Mouse (Mus musculus): ENCODE results near the gene Gm15319.
A peak's percentile ranks its signal among the peaks of the same experiment; 100 is the strongest.
"Not testable (repeated sequence)": the region's sequence is repeated elsewhere in the genome, so short reads cannot be mapped to it uniquely, and the experiment has no call there.

The Gm15319 gene

DNA sequence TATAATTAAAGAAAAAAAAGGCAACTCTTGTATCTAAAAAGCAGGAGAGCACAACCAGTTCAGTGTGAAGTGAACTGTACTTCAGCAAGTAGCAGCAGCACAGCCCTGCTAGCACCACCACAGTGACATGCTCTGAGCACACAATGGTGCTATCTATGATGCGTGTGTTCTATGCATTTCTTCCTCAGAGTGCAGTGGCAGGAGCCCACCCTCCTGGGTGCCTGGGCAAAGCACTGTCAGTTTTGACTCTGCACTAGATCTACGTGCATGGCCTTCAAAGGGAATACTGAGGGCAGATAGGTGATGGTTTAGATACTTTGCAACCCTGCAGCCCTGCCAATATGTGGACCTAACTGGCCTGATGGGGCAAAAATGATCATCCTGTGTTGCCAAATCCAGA, at the start of gene Gm15319:
Gene Gm15319 (minus strand): TSS at position 101 of the 400 bp plus-strand sequence.
- DNase-seq (ENCODE audit: low read depth) = not testable (repeated sequence)

DNA sequence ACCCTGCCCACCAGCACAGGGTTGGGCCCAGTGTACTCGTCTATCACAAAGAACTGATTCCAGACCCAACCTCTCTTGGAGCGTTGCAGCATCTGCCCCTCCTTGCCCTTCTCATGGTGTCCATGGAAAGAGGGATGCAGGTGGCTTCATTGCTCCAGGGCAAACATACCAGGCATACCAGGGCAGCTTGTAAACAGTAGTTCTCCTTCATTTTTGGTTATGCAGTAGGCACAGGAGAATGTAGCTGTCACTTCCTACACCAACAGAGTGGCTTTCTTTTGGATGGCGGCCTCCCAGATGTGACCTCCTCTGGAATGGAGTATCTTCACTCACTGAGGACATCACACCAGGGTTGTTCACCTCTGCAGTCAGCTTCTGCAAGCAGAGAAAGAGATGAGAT, 47.3 kb upstream of the Gm15319 start:
- not testable (repeated sequence) for DNase-seq (ENCODE audit: low read depth)

DNA sequence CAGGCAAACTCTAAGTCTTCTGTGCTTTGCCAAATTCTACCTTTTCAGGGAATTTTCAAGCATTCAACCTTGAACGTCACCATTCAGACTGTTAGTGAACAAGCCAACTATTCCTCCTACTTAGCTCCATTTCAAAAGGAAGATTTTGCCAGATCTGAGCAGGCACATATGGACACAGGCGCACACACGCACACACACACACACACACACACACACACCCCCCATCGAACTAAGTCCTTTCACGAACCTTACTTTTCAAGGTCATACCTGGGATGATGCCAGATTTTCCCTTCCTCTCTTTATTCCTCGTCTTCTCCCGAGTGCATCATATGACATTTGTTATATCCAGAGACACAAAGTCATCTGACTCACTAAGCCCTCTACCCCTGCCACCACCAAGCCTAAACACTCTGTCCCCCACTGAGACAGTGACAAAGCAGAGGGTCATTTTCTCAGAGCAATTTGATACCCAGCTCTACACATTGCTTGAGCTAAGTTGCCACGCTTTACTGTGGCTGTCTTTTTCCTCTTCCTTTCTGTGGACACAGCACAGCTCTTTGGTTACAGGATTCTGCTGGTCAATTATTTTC, 45.5 kb upstream of the Gm15319 start:
- DNase-seq (ENCODE audit: low read depth) = not testable (repeated sequence)

DNA sequence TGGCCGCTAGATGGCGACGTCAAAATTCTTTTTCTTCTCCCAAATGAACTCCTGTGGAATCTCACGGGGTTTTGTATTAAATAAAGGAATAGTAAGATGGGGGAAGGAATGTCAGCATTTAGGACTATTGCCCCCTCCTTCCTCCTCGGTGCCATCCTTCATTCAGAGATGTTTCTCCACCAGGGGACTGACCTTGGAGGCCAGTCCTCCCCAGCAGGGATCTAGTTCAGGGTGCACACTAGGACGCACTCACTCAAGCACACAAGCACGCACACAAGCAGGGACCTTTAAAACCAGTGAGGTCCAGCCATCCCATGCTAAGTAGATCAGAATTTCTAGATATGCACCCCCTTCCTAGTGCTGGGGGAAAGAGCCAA, 26.3 kb upstream of the Gm15319 start:
- not testable (repeated sequence) for DNase-seq (ENCODE audit: low read depth)

DNA sequence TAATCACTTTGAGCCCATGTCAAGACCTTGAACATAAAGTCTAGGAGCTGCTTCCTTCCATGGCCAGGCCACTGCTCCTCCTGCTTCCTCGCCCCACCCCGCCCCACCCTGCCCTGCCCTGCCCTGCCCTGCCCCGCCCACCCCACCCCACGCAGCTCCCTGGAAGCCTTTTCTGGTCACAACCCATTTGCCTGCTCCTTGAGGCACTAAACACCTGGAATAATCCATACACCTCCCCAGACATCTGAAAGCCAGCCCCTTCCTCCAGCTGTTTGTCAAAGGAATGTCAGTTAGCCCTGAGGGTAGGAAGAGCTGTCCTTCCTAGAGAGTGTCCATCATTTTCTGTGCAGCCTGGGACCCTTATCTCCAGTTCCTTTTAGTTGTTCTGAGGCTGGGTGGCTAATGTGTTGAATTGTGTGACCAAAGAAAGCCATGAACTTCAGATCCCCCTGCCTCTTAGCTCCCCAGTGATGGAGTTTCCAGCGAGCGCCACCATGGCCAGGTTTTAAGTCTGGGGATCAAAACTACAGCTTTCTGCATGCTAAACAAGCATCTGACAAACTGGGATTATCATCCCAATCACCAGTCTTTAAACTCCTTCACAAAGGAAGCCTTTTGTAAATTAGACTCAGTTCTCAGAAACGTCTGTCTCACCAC, 25.8 kb upstream of the Gm15319 start:
- DNase-seq (ENCODE audit: low read depth) = not testable (repeated sequence)

DNA sequence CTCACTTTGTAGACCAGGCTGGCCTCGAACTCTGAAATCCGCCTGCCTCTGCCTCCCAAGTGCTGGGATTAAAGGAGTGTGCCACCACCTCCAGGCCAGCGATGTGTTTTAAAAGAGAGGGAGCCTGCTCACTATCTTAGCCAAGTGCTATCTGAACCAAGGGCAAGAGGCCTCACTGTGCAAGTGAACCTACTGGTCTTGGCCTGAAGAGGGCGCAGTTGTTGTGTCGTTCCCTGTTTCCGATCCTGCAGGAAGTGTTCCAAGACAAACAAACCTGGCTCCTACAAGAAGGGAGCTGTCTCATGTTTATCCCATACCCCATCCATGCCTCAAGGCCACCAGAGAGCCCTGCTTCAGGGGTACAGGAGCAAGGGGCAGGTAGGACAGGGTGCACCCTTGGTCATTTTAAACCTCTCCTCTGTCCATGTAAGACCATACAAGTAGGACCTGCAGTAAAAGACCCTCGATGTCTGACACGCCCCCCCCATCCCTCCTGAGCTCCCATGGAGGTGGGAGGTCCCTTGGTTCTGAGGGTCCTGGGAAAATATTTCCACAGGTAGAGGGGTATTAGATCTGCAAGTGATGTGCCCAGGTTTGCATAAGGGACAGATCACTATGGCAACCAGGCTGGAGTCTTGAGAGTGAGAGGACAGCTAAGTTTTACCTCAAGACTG, 24.2 kb upstream of the Gm15319 start:
- DNase-seq (ENCODE audit: low read depth) = peak; percentile 0

DNA sequence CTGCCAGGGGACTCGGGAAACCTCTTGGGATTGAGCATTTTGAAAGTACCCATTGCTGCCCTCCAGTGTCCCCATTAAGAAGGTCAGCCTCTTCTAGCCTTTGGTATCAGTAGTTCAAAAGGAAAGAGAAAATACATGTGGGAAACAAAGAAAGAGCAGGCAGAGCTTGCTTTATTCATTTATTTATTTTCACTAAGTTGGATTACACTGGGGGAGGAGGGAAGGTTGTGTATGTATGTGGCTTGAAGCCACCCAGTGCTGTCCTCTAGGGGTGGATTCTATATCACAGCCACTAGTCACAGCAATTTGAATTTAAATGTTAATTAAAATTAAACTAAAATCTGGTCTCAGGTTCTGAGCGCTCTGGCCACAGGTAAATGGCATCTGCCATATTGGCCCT, 22.0 kb upstream of the Gm15319 start:
- not testable (repeated sequence) for DNase-seq (ENCODE audit: low read depth)

DNA sequence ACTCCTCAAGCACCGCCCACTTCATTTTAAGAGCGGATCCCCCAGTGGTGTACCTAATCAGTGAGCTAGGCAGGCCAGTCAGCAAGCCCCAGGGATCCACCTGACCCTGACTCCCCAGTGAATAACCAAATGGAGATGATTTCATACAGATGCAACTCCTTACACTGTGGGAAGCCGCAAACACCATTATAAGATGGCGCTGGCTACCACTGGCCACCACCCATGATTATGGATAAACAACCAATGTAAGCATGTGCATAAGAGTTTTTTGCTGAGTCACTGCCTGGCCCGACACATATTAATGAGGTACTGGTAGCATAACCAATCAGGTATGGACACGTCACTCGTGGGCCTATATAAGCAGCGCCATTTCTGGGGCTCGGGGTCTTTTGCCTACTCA, 21.1 kb upstream of the Gm15319 start:
- DNase-seq (ENCODE audit: low read depth) = not testable (repeated sequence)

DNA sequence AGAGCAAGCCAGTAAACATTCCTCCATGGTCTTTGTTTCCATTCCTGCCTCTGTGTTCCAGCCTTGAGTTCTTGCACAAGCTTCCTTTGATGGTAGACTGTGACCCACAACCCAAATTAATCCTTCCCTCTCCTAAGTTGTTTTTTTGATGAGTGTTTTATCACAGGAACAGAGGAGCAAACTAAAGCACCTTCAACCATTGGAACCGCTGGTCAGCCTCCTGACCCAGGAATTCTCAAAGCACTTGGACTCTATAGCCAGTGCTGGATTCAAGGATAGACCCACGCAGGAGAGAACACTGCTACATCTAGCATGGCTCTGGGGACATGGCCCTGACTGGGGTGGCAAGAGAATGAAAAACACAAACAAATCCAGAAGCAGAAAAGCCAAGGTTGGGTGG, 19.1 kb upstream of the Gm15319 start:
- not testable (repeated sequence) for DNase-seq (ENCODE audit: low read depth)

DNA sequence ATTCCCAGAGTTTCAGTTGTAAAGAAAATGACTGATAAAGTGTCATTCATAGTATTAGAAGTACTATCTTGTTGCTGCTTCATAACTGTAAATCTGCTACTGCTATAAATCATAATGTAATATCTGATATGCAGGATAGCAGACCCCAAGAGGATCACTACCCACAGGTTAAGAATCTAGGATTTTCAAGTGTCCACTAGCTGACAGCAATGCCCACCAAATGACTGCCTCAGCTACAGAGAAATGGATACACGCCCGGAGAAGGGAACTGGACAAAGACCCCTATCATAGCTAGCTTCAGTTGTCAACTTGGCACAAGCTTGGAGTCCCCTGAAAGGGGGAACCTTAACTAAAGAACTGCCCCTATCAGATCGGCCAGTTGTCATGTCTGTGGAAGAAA, 18.6 kb upstream of the Gm15319 start:
- not testable (repeated sequence) for DNase-seq (ENCODE audit: low read depth)

DNA sequence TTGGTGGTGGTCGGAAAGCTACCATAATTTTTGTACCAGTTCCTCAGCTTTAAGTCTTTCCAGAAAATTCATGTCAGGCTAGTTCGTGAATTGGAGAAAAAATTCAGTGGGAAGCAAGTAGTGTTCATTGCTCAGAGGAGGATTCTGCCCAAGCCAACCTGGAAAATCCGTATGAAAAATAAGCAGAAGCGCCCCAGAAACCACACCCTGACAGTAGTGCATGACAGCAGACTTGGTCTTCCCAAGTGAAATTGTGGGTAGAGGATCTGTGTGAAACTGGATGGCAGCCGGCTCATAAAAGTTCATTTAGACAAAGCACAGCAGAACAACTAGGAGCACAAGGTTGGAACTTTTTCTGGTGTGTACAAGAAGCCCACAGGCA, 18.2 kb upstream of the Gm15319 start:
- not testable (repeated sequence) for DNase-seq (ENCODE audit: low read depth)

DNA sequence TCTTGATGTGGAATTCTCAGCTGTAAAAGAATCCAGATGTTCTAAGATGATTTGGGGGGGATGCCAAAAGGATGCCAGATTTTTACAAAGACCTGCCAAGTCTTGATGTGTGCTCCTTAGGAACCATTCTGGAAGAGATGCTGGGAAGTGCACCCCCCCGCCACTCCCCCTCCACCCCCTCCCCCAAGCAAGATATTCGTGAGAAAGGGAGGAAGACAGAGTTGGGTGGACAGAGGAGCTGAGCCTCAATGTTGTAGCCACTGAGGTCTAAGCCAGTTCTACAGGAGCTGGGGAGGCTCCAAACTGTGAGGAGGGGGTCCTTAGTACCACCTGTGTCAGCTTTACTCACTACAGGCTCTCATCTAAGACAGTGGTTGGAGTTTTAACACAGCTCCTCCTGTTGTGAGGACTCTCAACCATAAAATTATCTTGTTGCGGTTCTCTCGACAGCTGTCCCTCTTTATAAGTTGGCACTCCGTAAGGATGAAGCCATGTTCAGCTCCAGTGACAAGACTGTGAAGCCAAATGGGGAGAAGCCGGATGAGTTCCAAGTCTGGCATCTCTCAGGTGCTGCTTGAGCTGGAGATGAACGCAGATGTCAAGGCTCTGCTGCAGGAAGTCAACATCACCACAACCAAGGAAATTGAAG, 17.7 kb upstream of the Gm15319 start:
- DNase-seq (ENCODE audit: low read depth) = not testable (repeated sequence)

DNA sequence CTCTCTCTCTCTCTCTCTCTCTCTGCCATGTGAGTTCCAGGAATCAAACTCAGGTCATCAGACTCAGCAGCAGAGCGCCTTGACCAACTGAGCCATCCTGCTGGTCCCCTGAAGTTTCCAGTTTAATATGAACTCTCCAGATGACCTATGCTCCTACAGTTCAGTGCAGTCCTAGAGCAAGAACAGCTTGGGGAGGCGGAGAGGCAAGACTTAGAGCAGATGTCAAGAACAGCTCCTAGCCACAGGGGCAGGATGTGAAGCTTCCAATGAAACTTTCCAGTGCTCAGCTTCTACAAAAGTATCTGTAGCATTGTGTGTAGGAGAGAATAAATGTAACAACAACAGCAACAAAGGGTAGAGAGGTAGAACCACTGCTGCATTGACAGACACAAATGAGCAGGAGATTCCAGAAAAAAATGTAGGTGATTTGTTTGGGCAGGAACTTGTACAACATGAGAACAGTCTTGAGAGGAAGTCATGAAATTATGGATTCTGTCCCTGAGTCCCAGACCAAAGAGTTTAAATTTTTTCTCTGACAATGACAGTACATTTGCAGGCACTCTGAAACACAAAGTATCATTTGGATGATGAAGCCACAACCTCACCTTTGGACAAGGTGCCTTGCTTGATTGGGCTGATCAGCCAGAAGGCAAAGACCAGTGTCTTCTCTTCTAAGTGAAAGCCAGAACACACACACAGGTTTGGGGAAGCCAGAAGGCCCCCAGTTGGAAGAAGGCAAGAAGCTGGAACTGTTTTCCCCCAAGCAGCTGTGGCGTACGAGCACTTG, 16.8 kb upstream of the Gm15319 start:
- DNase-seq (ENCODE audit: low read depth) = not testable (repeated sequence)

DNA sequence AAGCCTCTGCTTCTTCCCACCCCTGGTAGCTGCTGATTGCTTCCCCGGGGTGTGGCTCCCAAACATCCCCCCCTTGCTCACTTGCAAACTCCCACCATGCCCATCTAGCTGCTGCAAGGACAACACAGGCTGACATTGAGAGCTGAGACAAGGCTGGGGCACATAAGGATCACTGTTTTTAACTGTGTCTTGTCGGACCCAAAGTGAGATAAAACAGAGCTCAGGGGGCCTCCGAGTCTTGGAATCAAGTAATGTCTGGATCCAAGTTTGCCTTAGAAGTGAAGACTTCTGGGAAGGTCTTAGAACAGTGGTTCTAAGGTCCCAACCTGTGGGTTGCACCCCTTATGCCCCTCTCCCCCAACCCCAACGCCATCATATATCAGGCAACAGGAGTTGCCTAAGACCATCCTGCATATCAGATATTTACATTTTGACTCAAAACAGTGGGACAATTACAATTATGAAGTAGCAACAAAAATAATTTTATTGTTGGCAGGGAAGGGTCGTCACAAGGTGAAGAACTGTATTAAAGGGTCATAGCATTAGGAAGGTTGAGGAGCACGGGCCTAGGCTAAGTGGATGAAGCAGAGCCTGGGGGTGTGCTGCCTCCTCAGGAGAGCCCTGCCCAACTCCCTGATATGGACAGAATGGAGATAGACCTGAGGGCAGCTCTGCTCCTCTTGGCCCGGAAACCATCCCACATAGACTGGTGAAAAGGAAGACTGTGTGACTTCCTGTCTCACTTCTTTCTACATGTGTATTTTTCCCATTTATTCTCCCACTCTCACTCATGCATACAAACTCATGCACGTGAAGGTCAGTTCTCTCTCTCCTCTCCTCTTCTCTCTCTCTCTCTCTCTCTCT, 16.0 kb upstream of the Gm15319 start:
- DNase-seq (ENCODE audit: low read depth) = not testable (repeated sequence)

DNA sequence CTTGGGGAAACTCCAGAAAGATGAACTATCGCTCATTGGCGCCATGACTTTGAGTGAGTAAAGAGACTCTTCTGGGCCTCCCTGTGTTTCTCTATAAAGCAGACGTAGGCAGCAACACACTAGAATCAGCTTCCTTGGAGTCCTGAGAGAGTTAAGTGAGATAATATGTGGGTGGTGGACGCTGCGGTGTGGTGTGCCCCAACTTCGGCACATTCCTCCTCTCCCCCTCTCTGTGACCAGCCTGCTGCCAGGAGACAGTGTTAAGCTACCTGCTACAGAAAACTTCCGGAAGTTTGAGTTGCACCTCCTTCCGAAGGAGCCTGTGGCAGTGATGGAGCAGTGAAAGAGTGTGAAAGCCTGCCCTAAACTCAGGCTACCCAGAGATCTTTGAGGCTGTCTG, 15.3 kb upstream of the Gm15319 start:
- DNase-seq (ENCODE audit: low read depth) = not testable (repeated sequence)

DNA sequence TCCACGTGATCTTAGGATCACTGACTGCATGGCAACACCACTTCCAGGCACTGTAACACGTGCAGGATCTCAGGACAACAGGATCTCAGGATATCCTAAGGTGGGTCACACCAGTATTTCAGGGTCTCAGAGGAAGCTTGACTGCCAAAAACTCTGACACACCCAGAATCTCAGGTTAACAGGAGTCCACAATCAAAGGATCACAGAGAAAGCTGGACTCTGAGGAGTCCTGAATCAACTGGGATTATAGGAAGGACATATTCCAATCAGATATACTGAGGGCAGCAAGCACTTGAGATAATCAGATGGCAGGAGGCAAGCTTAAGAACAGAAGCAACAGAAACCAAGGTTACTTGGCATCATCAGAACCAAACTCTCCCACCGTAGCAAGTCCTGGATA, 12.7 kb upstream of the Gm15319 start:
- not testable (repeated sequence) for DNase-seq (ENCODE audit: low read depth)

DNA sequence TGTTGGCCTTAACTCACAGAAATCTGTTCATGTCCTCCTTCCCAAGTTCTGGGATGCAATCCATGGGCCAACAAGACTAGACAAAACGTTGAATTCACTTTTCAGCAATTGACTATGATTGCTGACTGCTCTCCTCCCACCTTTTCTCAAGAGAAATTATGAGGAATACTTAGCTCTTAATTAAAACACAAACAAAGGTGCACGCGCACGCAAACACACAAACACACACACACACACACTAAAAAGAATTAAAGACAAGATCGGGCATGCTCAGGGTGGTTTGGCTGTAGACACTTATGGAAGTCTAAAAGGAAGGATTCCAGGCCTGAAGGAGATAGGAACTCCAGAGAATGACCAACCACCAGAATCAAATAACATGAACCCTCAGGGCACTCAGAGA, 6.6 kb downstream of the Gm15319 start:
- DNase-seq (ENCODE audit: low read depth) = not testable (repeated sequence)

DNA sequence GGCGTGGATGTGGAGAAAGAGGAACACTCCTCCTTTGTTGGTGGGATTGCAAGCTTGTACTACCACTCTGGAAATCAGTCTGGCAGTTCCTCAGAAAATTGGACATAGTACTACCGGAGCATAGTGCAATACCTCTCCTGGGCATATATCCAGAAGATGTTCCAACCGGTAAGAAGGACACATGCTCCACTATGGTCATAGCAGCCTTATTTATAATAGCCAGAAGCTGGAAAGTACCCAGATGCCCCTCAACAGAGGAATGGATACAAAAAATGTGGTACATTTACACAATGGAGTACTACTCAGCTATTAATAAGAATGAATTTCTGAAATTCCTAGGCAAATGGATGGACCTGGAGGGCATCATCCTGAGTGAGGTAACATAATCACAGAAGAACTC, 9.4 kb downstream of the Gm15319 start:
- DNase-seq (ENCODE audit: low read depth) = not testable (repeated sequence)

DNA sequence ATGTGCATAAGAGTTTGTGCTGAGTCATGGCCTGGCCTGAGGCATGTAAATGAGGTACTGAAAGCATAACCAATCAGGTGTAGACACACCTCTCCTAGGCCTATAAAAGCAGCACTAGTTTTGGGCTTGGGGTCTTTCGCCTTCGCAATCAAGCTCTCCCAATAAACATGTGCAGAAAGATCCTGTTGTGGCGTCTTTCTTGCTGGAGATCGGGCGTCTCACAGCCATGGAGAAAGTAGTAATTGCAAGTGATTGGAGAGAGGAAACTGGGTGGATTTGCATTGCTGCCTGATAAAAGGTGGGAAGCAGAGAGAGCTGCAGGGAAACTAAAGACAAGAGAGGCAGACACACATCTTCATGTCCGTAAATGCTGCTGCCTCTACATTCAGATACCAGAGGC, 60.3 kb downstream of the Gm15319 start:
- DNase-seq (ENCODE audit: low read depth) = not testable (repeated sequence)

DNA sequence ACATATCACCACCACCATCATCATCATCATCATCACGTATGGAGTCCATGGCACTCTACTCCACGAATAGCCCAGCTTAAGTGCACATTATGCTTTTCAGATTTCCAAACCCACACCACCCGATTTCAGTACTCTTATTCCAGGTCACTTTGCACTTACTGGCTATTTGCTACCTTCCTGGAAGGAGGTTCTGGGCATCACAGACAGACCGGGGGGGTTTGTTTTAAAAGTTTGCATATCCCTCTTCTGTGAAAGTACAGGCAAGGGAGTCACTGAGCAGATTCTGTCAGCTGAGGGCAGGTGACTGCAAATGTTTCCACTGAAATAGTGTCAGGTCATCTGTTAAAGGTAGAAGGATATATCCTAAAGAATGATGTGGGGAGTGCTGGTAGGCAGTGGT, 63.0 kb downstream of the Gm15319 start:
- not testable (repeated sequence) for DNase-seq (ENCODE audit: low read depth)

DNA sequence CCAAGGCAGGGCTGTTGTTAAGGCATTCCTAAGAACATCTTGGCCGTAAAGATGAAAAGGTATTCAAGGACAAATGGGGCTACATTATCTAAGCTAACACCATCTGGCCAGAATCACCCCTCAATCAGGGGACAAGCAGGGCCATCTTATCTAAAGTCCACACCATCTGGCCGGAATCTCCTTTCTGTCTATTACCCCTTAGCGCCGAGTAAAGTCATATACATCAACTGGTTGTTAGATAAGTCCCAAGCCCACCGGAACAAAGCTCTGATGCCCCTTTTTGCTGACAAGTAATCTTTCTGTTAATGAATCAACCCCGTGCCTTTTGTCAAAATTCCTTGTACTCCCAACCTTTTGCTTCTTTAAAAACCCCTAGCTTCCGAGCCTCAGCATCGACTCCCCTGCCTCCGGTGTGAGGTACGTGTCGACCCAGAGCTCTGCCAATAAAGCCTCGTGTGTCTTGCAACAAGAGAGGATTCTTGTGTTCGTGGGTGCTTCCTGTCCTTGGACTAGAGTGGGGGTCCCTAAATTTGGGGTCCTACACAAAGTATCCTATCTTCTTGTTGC, 65.0 kb downstream of the Gm15319 start:
- not testable (repeated sequence) for DNase-seq (ENCODE audit: low read depth)

Measured in 416B (cell line).